Mouse (Mus musculus) midbrain, embryonic 10.5 days (tissue): ENCODE data around the gene Kcnmb2. TPM values are rescaled to one million over a fixed set of nuclear protein-coding genes. Genes with fewer than 3 reads are reported as not detected.
A peak's percentile ranks its signal among the peaks of the same experiment; 100 is the strongest.

Source experiments
- DNase-seq: peaks from one replicate; pipeline ENCODE4 v3.0.0-alpha.2; 2017; ENCODE audit warnings: low spot score
- H3K27ac ChIP-seq: fragments of 300-500 bp; sonication (generic); replicated peaks from 2 replicates; pipeline ENCODE4 v1.5.1; 2016; ENCODE audit warnings: mild to moderate bottlenecking
- H3K27me3 ChIP-seq: fragments of 300-500 bp; sonication (generic); 2 replicates; pipeline ENCODE4 v1.6.1; 2016; ENCODE audit warnings: low read depth, mild to moderate bottlenecking; ENCODE audit not compliant: poor library complexity, severe bottlenecking
- H3K36me3 ChIP-seq: fragments of 300-500 bp; sonication (generic); 2 replicates; pipeline ENCODE4 v1.6.1; 2016; ENCODE audit warnings: mild to moderate bottlenecking, moderate library complexity
- H3K4me1 ChIP-seq: fragments of 300-500 bp; sonication (generic); 2 replicates; pipeline ENCODE4 v1.6.1; 2016
- H3K4me3 ChIP-seq: fragments of 300-500 bp; sonication (generic); 2 replicates; pipeline ENCODE4 v1.5.1; 2016; ENCODE audit warnings: mild to moderate bottlenecking, moderate library complexity
- H3K9me3 ChIP-seq: fragments of 300-500 bp; sonication (generic); replicated peaks from 2 replicates; pipeline ENCODE4 v1.6.1; 2016; ENCODE audit warnings: mild to moderate bottlenecking
- whole genome bisulfite sequencing: fragments of 180-500 bp; shearing (Covaris S2); methylation state at CpG from one replicate; pipeline ENCODE4 v1.1.7; 2016; 5-methylcytosine and 5-hydroxymethylcytosine counted together
- polyA plus RNA-seq: library from polyadenylated mRNA; unstranded; fragments of >200 nt; fragmentation: Nextera tagmentation; extraction: Ambion mirVana; gene quantifications from 2 replicates; pipeline ENCODE4 v1.2.1, GENCODE M21; 2016

Kcnmb2 gene
- polyA plus RNA-seq, 1 experiment from 2014 or later, result 1.8 TPM

- Histone ChIP-seq H3K36me3 (no peaks in the 10 kb centered on the region), H3K4me3 (no peak overlapping the region), H3K9me3 (no peaks in the 10 kb centered on the region), H3K27me3 (no peaks in the 10 kb centered on the region), H3K4me1 (no peaks in the 10 kb centered on the region), H3K27ac (no peak overlapping the region)
- WGBS, result 85% methylated on average over 9 of the region's 9 CpGs
- DNase-seq, result no peak
These were observed 130.1 kb downstream of the Kcnmb2 start for GRCm38 (mm10) chr3:32032381-32032780.

GRCm38 (mm10) chr3:32043814-32044213, 141.5 kb downstream of the Kcnmb2 start:
- H3K27me3 ChIP-seq, result no peaks in the 10 kb centered on the region
- no peaks in the 10 kb centered on the region for H3K36me3 ChIP-seq
- H3K4me1 ChIP-seq, result peaks cover 6% of the 10 kb centered on the region
- H3K9me3 ChIP-seq, result no peaks in the 10 kb centered on the region
- WGBS, result 71% methylated on average over 3 of the region's 3 CpGs
- no peak overlapping the region for H3K27ac ChIP-seq
- no peak overlapping the region for H3K4me3 ChIP-seq
- no peak for DNase-seq

- no peak for DNase-seq
- Histone ChIP-seq H3K36me3 (no peaks in the 10 kb centered on the region), H3K27ac (no peak overlapping the region), H3K9me3 (no peaks in the 10 kb centered on the region), H3K27me3 (no peaks in the 10 kb centered on the region), H3K4me3 (no peak overlapping the region), H3K4me1 (peaks cover 6% of the 10 kb centered on the region)
- 86% methylated on average over 3 of the region's 3 CpGs for WGBS
These were observed 146.5 kb downstream of the Kcnmb2 start for GRCm38 (mm10) chr3:32048777-32049176.

GRCm38 (mm10) chr3:32052596-32052995, 150.3 kb downstream of the Kcnmb2 start:
- no peaks in the 10 kb centered on the region for H3K36me3 ChIP-seq
- WGBS, result 76% methylated on average over 3 of the region's 3 CpGs

GRCm38 (mm10) chr3:32053610-32054241, 151.4 kb downstream of the Kcnmb2 start:
- WGBS, result 95% methylated on average over 10 of the region's 10 CpGs
- no peak overlapping the region for H3K4me3 ChIP-seq
- no peak overlapping the region for H3K27ac ChIP-seq
- H3K36me3 ChIP-seq, result no peaks in the 10 kb centered on the region
- no peaks in the 10 kb centered on the region for H3K9me3 ChIP-seq
- no peaks in the 10 kb centered on the region for H3K4me1 ChIP-seq
- DNase-seq, result no peak
- no peaks in the 10 kb centered on the region for H3K27me3 ChIP-seq

More at GRCm38 (mm10) chr3:32052596-32052995, 150.3 kb downstream of the Kcnmb2 start:
- H3K27ac ChIP-seq, result no peak overlapping the region
- H3K27me3 ChIP-seq, result no peaks in the 10 kb centered on the region
- DNase-seq, result no peak
- no peaks in the 10 kb centered on the region for H3K9me3 ChIP-seq
- no peak overlapping the region for H3K4me3 ChIP-seq
- H3K4me1 ChIP-seq, result no peaks in the 10 kb centered on the region

- Histone ChIP-seq H3K27me3 (no peaks in the 10 kb centered on the region; the same call in 1 of the 2 replicates), H3K4me1 (peaks cover 14% of the 10 kb centered on the region), H3K9me3 (no peaks in the 10 kb centered on the region), H3K4me3 (no peak overlapping the region), H3K36me3 (no peaks in the 10 kb centered on the region), H3K27ac (no peak overlapping the region)
- WGBS, result 44% methylated on average over 10 of the region's 10 CpGs
- peak; percentile 20 for DNase-seq
These were observed 157.8 kb downstream of the Kcnmb2 start for GRCm38 (mm10) chr3:32059888-32060656.

- H3K36me3 ChIP-seq, result no peaks in the 10 kb centered on the region
- WGBS, result 86% methylated on average over 3 of the region's 3 CpGs
- no peak overlapping the region for H3K4me3 ChIP-seq
- no peak for DNase-seq
- no peak overlapping the region for H3K27ac ChIP-seq
- H3K4me1 ChIP-seq, result peaks cover 35% of the 10 kb centered on the region
- H3K27me3 ChIP-seq, result no peaks in the 10 kb centered on the region; the same call in 1 of the 2 replicates
- no peaks in the 10 kb centered on the region for H3K9me3 ChIP-seq
These were observed 160.4 kb downstream of the Kcnmb2 start for GRCm38 (mm10) chr3:32062685-32063084.

GRCm38 (mm10) chr3:32063312-32063711, 161.0 kb downstream of the Kcnmb2 start:
- H3K9me3 ChIP-seq, result no peaks in the 10 kb centered on the region
- no peaks in the 10 kb centered on the region for H3K36me3 ChIP-seq
- peaks cover 41% of the 10 kb centered on the region for H3K4me1 ChIP-seq
- no peak overlapping the region for H3K4me3 ChIP-seq
- no peak for DNase-seq
- H3K27ac ChIP-seq, result no peak overlapping the region
- no peaks in the 10 kb centered on the region; the same call in 1 of the 2 replicates for H3K27me3 ChIP-seq
- WGBS, result 92% methylated on average over 3 of the region's 3 CpGs

- H3K9me3 ChIP-seq, result no peaks in the 10 kb centered on the region
- H3K36me3 ChIP-seq, result no peaks in the 10 kb centered on the region
- no peak overlapping the region for H3K4me3 ChIP-seq
- 37% methylated on average over 9 of the region's 9 CpGs for WGBS
- peak overlapping the region; percentile 79 for H3K27ac ChIP-seq
- peaks cover 28% of the 10 kb centered on the region for H3K4me1 ChIP-seq
- H3K27me3 ChIP-seq, result no peaks in the 10 kb centered on the region; the same call in 1 of the 2 replicates
- DNase-seq, result peak; percentile 55
These were observed 165.0 kb downstream of the Kcnmb2 start for GRCm38 (mm10) chr3:32067004-32067935.

GRCm38 (mm10) chr3:32073881-32074280, 171.6 kb downstream of the Kcnmb2 start:
- 71% methylated on average over 8 of the region's 8 CpGs for WGBS
- no peaks in the 10 kb centered on the region for H3K36me3 ChIP-seq
- H3K9me3 ChIP-seq, result no peaks in the 10 kb centered on the region
- H3K4me3 ChIP-seq, result no peak overlapping the region
- no peak overlapping the region for H3K27ac ChIP-seq
- no peaks in the 10 kb centered on the region for H3K4me1 ChIP-seq
- H3K27me3 ChIP-seq, result no peaks in the 10 kb centered on the region
- no peak for DNase-seq

GRCm38 (mm10) chr3:32088762-32089161, 186.5 kb downstream of the Kcnmb2 start:
- no peak for DNase-seq
- whole genome bisulfite sequencing, result 79% methylated on average over 1 of the region's 1 CpGs
- Histone ChIP-seq H3K27ac (no peak overlapping the region), H3K36me3 (no peaks in the 10 kb centered on the region), H3K27me3 (no peaks in the 10 kb centered on the region), H3K9me3 (no peaks in the 10 kb centered on the region), H3K4me3 (no peak overlapping the region), H3K4me1 (no peaks in the 10 kb centered on the region)

- no peaks in the 10 kb centered on the region for H3K9me3 ChIP-seq
- H3K27me3 ChIP-seq, result no peaks in the 10 kb centered on the region
- WGBS, result 89% methylated on average over 10 of the region's 10 CpGs
- H3K4me3 ChIP-seq, result no peak overlapping the region
- no peaks in the 10 kb centered on the region for H3K4me1 ChIP-seq
- DNase-seq, result no peak
- H3K36me3 ChIP-seq, result no peaks in the 10 kb centered on the region
- no peak overlapping the region for H3K27ac ChIP-seq
These were observed 199.1 kb downstream of the Kcnmb2 start for GRCm38 (mm10) chr3:32101391-32101790.
